Mouse (Mus musculus) inflammation-experienced regulatory T-cells, adult 16 weeks (primary cell): ENCODE measurements around the gene AC141477.1. TPM values are rescaled to one million over a fixed set of nuclear protein-coding genes. Genes with fewer than 3 reads are reported as not detected.

Experiments used
- polyA plus RNA-seq: library from polyadenylated mRNA; unstranded; fragments of 100-300 nt; shearing (Covaris generic); gene quantifications from one replicate; pipeline ENCODE4 v1.2.1, GENCODE M21; 2017

Gene AC141477.1
- polyA plus RNA-seq = 17.8 TPM

DNA sequence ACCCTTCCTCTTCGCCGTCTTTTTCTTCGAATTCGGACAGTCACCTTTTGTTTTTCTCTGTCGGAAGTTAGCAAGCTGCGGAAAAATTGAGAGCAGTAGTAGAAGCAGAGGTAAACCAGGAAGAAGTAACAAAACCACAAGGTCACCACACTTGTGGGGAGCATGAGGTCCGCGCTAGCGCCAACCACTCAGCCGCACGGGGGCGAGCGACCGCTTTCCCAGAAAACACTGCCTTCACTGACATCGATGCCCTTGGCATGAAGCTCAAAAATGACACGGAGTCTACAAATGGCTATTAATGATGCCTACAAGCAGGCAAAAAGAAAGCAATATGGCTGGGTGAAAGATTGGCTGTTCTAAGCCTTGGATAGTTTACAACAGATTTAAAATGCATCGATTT is at the start of gene AC141477.1:
AC141477.1 (minus strand) TSS at position 164 of the 400 bp plus-strand sequence.

DNA sequence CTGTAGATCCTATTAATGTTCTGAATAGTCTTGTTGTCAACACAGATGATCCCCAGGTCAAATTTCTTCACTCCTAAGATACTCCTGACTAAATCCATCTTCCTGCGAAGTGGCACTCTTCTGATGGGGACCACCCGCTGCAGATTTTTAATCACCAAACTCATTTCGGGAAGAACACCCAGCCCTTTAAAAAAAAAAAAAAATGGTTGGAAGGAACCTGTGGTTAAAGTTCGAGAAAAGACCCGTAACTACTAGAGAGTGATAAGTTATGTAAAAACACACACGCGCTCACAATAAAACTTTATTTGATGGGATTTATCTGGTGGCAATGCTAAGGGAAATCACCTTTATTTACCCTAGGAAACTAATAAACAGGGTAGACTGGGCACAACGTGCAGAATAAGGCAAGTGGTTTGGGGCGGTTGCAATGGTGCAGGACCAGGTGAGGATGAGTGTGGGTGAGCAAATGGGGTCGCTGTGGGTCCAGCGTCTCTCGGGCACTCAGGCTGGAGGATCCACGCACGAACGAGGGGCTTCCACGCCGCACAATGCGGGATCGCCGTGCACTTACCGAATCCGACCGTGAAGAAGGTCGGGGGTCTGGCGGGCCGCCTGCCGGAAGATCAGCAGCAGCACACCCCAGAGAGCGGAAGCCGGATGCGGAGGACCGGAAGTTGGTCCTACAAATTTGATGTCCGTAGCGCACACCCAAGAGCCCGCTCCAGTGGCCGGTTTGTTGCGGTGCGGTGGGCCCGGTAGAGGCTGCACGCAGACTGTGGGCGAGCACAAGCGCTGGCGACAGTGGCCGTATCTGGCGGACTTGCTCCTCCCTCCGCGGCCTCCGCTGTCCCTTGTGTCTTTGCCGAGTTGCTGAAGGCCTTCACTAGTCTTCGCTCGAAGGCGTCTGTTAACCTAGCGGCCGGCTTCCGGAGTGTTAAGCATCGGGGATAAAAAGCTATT is 28.2 kb upstream of the AC141477.1 start, which contains the start of the genes Mcm3ap and Ybey:
Mcm3ap (plus strand) TSS at position 725 of the 960 bp plus-strand sequence.
Ybey (minus strand) TSS at position 912 of the 960 bp plus-strand sequence.

GRCm38 (mm10) chr10:76448851-76449250 is 8.6 kb upstream of the AC141477.1 start, which contains the start of gene 2610028H24Rik:
Gene 2610028H24Rik (plus strand): TSS chr10:76449081.

DNA sequence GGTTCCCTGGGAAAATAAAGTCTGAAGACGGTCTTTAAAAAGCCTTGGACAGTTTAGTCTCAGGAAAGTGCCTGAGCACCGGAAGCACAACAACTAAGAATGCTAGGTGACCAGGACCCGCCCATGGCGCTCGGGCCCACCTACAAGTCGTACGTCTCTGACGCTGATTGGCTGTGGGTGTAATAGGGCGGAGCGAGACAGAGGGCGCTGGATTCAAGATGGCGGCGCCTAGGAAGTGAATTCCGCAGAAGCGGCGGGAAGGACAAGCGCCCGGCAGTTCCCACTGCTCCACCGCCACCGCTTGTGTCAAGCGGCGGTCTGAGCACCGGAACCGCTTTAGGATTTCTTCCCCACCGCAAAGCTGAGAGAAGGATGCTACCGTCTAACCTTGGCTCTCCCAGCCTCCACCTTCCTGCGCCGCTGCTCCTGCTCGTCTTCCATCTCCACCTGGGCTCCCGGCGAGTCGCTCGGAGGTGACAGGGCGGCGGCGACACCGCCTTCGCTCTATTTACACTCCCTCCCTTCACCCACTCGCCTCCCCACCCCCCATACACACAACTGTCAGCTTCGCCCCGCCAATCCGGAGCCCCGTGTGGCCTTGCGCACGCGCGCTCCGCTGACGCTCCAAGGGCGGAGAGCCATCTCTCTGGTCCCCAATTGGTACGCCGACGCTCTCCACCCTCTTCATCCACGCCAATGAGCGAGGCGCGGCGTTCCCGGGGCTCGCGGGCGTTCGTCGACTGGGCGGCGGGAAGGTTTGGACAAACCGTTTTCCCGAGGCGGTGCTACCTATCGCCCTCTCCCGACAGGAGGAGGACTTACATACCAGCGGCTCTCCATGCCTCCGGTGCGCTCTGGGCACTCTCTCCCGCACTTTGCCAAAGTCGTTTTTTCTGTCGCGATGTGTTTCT is 2.2 kb upstream of the AC141477.1 start, which contains the start of gene Pcnt:
Pcnt (minus strand) TSS at position 609 of the 911 bp plus-strand sequence.

Other genes starting within 250 kb of the AC141477.1 start
- gene Prmt2, start 202.6 kb downstream of the AC141477.1 start, polyA plus RNA-seq = 38.2 TPM
- gene S100b, start 186.6 kb downstream of the AC141477.1 start, polyA plus RNA-seq = not detected
- gene Dip2a, start 95.2 kb downstream of the AC141477.1 start, polyA plus RNA-seq = 2.2 TPM
- 28.5 TPM for gene Pcnt, start 2.3 kb upstream of the AC141477.1 start, polyA plus RNA-seq
- not detected for gene 2610028H24Rik, start 8.6 kb upstream of the AC141477.1 start, polyA plus RNA-seq
- gene Mcm3ap, start 28.5 kb upstream of the AC141477.1 start, polyA plus RNA-seq = 91.4 TPM
- 5.0 TPM for gene Ybey, start 28.7 kb upstream of the AC141477.1 start, polyA plus RNA-seq
- 19.7 TPM for gene Lss, start 91.1 kb upstream of the AC141477.1 start, polyA plus RNA-seq
- gene Spatc1l, start 121.8 kb upstream of the AC141477.1 start, polyA plus RNA-seq = not detected
- not detected for gene Ftcd, start 135.2 kb upstream of the AC141477.1 start, polyA plus RNA-seq
- not detected for gene Col6a2, start 183.2 kb upstream of the AC141477.1 start, polyA plus RNA-seq